Mouse (Mus musculus) lung, postnatal 0 days (tissue): ENCODE results near the gene Rprd2. TPM values are rescaled to one million over a fixed set of nuclear protein-coding genes. Genes with fewer than 3 reads are reported as not detected.

Experiments
- ATAC-seq: fragments of 200-750 bp; cut with Nextera tagmentation; 2 replicates; pipeline ENCODE4 v1.8.0; 2017; ENCODE audit warnings: moderate library complexity
- DNase-seq: peaks from one replicate; pipeline ENCODE4 v3.0.0-alpha.2; 2016; ENCODE audit warnings: low spot score
- H3K27ac ChIP-seq: fragments of 300-500 bp; sonication (generic); 2 replicates; pipeline ENCODE4 v1.5.1; 2014; ENCODE audit warnings: antibody characterized with exemption, mild to moderate bottlenecking, low read length, mixed read lengths
- H3K27me3 ChIP-seq: fragments of 300-500 bp; sonication (generic); replicated peaks from 2 replicates; pipeline ENCODE4 v1.6.1; 2014; ENCODE audit warnings: low read length, mixed read lengths; ENCODE audit not compliant: insufficient read depth
- H3K36me3 ChIP-seq: fragments of 300-500 bp; sonication (generic); 2 replicates; pipeline ENCODE4 v1.6.1; 2014; ENCODE audit warnings: low read length, mixed read lengths; ENCODE audit not compliant: insufficient read depth
- H3K4me1 ChIP-seq: fragments of 300-500 bp; sonication (generic); 2 replicates; pipeline ENCODE4 v1.6.1; 2014; ENCODE audit warnings: antibody characterized with exemption, low read depth, low read length, mixed read lengths; ENCODE audit not compliant: insufficient read depth
- H3K4me2 ChIP-seq: fragments of 300-500 bp; sonication (generic); replicated peaks from 2 replicates; pipeline ENCODE4 v1.6.1; 2014; ENCODE audit warnings: low read depth, mild to moderate bottlenecking, low read length, moderate library complexity, mixed read lengths
- H3K4me3 ChIP-seq: fragments of 300-500 bp; sonication (generic); 2 replicates; pipeline ENCODE4 v1.5.1; 2014; ENCODE audit warnings: low read depth, low read length
- H3K9ac ChIP-seq: fragments of 300-500 bp; sonication (generic); replicated peaks from 2 replicates; pipeline ENCODE4 v1.6.1; 2014; ENCODE audit warnings: low read depth, mild to moderate bottlenecking
- H3K9me3 ChIP-seq: fragments of 300-500 bp; sonication (generic); 2 replicates; pipeline ENCODE4 v1.6.1; 2016; ENCODE audit warnings: low read length, mixed read lengths
- CTCF ChIP-seq: IDR thresholded peaks from 2 replicates; pipeline ENCODE4 v1.5.1; 2016; ENCODE audit warnings: antibody characterized with exemption, mild to moderate bottlenecking
- EP300 ChIP-seq: IDR thresholded peaks from 2 replicates; pipeline ENCODE4 v1.6.1; 2016; ENCODE audit warnings: antibody characterized with exemption, mild to moderate bottlenecking, control low read depth
- WGBS: fragments of 180-500 bp; shearing (Covaris S2); extraction: QIAGEN DNeasy Blood & Tissue Kit; methylation state at CpG from one replicate; pipeline ENCODE4 v1.1.7; 2014; 5-methylcytosine and 5-hydroxymethylcytosine counted together
- polyA plus RNA-seq: library from polyadenylated mRNA; unstranded; fragments of >200 nt; fragmentation: Nextera tagmentation; extraction: Ambion mirVana; gene quantifications from 2 replicates; pipeline ENCODE4 v1.2.1, GENCODE M21; 2015

Rprd2 gene
- polyA plus RNA-seq, 1 experiment from 2014 or later: 14.0 TPM

DNA sequence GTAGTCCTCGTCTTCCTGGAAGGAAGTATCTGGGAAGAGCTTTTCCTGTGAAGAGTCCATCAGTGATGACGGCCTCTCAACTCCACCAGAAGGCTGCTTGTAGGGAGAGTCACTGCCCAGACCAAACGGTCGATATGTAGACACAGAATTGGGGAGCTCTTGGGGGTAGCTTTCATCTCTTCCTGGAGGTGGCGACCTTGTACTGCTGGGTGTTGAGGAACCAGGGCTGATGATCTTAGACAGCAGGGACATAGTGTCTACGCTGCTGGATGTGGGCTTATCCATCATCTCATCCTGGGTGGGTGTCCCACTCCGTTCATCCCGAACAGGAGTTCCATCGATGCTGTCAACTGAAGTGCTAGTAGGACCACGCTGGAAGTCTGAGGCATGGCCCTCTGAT lies 53.1 kb downstream of the Rprd2 start:
- Histone ChIP-seq H3K4me1 (no peaks in the 10 kb centered on the region), H3K27me3 (no peaks in the 10 kb centered on the region), H3K9me3 (no peaks in the 10 kb centered on the region), H3K36me3 (peaks cover 7% of the 10 kb centered on the region; the same call in 1 of the 2 replicates), H3K4me2 (no peak overlapping the region), H3K4me3 (no peak overlapping the region), H3K27ac (no peak overlapping the region), H3K9ac (no peak overlapping the region)
- DNase-seq (no peak), ATAC-seq (no peak)
- WGBS: 87% methylated on average over 10 of the region's 10 CpGs
- no peak for TF ChIP-seq EP300
- 0 out of 2 replicates have a peak, but pooled peaks have one; percentile 21 for TF ChIP-seq CTCF

DNA sequence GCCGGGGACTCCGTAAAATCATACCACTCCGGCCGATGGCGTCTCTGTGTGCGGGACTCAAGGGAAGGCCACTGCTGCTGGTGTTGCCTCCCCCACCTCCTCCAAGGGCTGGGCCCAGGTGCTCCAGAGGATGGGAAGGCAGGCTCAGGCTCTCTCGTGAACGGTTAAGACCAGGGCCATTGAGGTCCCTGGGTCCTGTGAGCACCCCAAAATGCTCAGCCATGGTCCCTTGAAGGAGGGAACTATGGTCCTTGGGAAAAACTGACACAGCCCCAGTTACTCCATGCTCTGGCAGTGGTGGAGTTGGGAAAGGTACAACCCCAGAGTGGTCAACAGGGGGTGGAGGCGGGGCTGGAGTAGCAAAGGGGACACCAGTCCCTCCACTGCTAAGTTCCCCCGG lies 54.9 kb downstream of the Rprd2 start:
- ATAC-seq (no peak), DNase-seq (no peak)
- Histone ChIP-seq H3K27ac (peak overlapping the region; percentile 26; the same call in 1 of the 2 replicates), H3K9me3 (no peaks in the 10 kb centered on the region), H3K36me3 (peaks cover 7% of the 10 kb centered on the region; the same call in 1 of the 2 replicates), H3K9ac (no peak overlapping the region), H3K27me3 (no peaks in the 10 kb centered on the region), H3K4me2 (no peak overlapping the region), H3K4me1 (no peaks in the 10 kb centered on the region), H3K4me3 (no peak overlapping the region)
- no peak for TF ChIP-seq CTCF
- TF ChIP-seq EP300: no peak
- 62% methylated on average over 10 of the region's 10 CpGs for WGBS

DNA sequence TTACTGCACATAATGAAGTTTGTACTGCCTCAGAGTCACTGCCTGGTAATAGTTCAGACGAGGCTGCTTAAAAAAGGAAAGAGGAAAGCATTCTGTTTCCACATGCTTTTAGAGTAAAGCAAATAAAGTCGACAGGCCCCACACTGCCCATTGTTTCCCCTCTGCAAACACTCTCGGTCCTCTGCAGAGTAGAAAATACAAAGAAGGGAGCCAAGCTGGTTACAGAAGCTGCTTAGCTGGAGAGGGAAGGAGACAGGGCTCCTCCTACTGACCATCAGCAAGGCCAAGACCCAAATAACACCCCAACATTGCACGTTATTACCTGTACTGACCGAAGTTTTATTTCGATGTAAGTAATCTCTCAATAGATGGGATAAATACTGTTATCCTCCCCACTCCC lies 55.7 kb downstream of the Rprd2 start:
- Histone ChIP-seq H3K27ac (peak overlapping the region; percentile 16), H3K4me3 (no peak overlapping the region), H3K36me3 (peaks cover 7% of the 10 kb centered on the region; the same call in 1 of the 2 replicates), H3K4me1 (no peaks in the 10 kb centered on the region; the same call in 1 of the 2 replicates), H3K9ac (no peak overlapping the region), H3K4me2 (no peak overlapping the region), H3K9me3 (no peaks in the 10 kb centered on the region), H3K27me3 (no peaks in the 10 kb centered on the region)
- peak; percentile 75 for DNase-seq
- 39% methylated on average over 6 of the region's 6 CpGs for WGBS
- ATAC-seq: peak; percentile 73
- TF ChIP-seq CTCF (peak; percentile 56), EP300 (no peak)

DNA sequence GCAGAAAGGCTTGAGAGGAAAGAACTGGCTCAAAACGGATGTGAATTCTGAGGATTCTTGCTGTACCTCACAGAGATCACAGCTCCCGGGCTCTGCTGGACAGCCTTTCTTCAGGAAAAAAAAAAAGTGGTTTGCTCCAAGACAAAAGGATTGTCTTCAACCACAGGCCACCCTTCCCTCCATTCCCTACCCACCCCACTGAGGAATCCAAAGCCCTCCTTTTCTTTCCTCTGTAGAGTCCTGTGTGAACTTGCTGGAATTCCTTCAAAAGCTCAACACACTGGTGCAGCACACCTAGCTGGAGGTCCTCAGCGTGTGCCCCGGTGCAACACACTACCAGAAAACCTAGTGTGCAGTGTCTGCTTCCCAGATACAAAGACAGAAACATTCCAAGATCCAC lies 56.9 kb downstream of the Rprd2 start:
- Histone ChIP-seq H3K4me2 (no peak overlapping the region), H3K27ac (0 out of 2 replicates have a peak overlapping the region, but pooled peaks have one; percentile 38), H3K9me3 (no peaks in the 10 kb centered on the region), H3K4me1 (no peaks in the 10 kb centered on the region; the same call in 1 of the 2 replicates), H3K9ac (no peak overlapping the region), H3K27me3 (no peaks in the 10 kb centered on the region), H3K36me3 (peaks cover 7% of the 10 kb centered on the region; the same call in 1 of the 2 replicates), H3K4me3 (no peak overlapping the region)
- TF ChIP-seq CTCF (no peak), EP300 (no peak)
- 56% methylated on average over 4 of the region's 4 CpGs for WGBS
- DNase-seq (no peak), ATAC-seq (no peak)

DNA sequence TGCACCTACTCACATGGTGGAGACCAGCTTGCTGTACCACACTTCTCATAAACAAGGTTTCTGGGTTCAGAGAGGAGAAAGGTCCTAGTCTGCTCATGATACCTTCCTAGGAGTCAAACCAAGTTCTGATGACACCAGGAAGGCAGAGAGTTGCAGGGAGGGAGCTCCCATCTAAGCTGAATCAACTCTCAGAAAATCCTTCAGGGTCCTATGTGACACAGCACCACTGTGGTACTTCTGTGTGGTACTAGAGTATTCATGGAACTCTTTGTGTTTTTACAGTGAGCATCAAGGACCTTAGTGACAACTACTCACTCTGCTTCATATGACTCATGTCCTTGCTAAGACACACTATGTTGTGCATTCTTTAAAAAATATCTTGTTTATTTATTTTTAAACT lies 58.0 kb downstream of the Rprd2 start:
- DNase-seq (no peak), ATAC-seq (no peak)
- Histone ChIP-seq H3K4me1 (no peaks in the 10 kb centered on the region; the same call in 1 of the 2 replicates), H3K4me2 (no peak overlapping the region), H3K36me3 (peaks cover 4% of the 10 kb centered on the region; the same call in 1 of the 2 replicates), H3K27ac (no peak overlapping the region), H3K9ac (no peak overlapping the region), H3K27me3 (no peaks in the 10 kb centered on the region), H3K9me3 (no peaks in the 10 kb centered on the region), H3K4me3 (no peak overlapping the region)
- TF ChIP-seq EP300 (no peak), CTCF (no peak)

DNA sequence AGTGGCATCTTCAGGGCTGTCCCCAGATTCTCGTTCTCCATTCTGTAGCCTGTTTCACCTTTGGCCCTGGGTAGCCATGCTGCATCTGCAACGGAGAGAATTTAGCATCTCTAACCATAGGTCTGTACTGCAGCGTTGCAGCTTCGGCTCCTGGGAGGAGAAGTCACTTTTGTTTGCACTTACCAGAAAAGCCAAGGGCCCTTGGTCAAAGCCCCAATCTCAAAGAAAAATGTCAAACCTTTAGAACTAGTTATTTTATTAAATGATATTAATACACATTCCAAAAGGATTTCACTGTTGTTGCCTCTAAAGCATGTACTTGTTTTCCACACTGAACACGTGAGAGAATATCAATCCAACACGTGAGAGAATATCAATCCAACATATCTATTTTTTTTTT lies 58.6 kb downstream of the Rprd2 start, which contains the start of gene Tars2:
Gene Tars2 (minus strand): TSS at position 101 of the 400 bp plus-strand sequence.
- no peak for TF ChIP-seq CTCF
- no peak for TF ChIP-seq EP300
- H3K27me3 ChIP-seq: no peaks in the 10 kb centered on the region
- H3K9me3 ChIP-seq: no peaks in the 10 kb centered on the region
- H3K36me3 ChIP-seq: no peaks in the 10 kb centered on the region
- no peak within 1 kb of the TSS for H3K9ac ChIP-seq
- ATAC-seq (no peak), DNase-seq (no peak)
- H3K4me3 ChIP-seq: no peak within 1 kb of the TSS
- H3K27ac ChIP-seq: no peak within 1 kb of the TSS
- 81% methylated on average over 6 of the region's 6 CpGs for WGBS
- no peak within 1 kb of the TSS for H3K4me2 ChIP-seq
- no peaks in the 10 kb centered on the region; the same call in 1 of the 2 replicates for H3K4me1 ChIP-seq
